Mouse (Mus musculus): Measurements from ENCODE around the gene Car14. TPM values are rescaled to one million over a fixed set of nuclear protein-coding genes. Genes with fewer than 3 reads are reported as not detected.

The Car14 gene
- polyA plus RNA-seq, 1 experiment from 2014 or later = 0.12 TPM

GRCm38 (mm10) chr3:95914706-95915105 lies 10.2 kb upstream of the Car14 start:
- Histone ChIP-seq H3K4me3 (ENCODE audit: low read depth, low read length) (no peak overlapping the region), H3K9ac (replicated peaks; ENCODE audit: low read depth, low read length) (no peak overlapping the region), H3K36me3 (ENCODE audit: control insufficient read depth, insufficient read depth, low read length) (no peaks in the 10 kb centered on the region), H3K4me1 (ENCODE audit: control insufficient read depth, insufficient read depth, low read length) (no peaks in the 10 kb centered on the region), H3K9me3 (ENCODE audit: control insufficient read depth, low read length) (no peaks in the 10 kb centered on the region), H3K4me2 (ENCODE audit: low read depth, low read length) (no peak overlapping the region), H3K27me3 (ENCODE audit: control insufficient read depth, insufficient read depth, low read length) (no peaks in the 10 kb centered on the region), H3K27ac (ENCODE audit: low read depth, low read length) (no peak overlapping the region)
- no peak for ATAC-seq (ENCODE audit: low read depth)
- WGBS = 96% methylated on average over 4 of the region's 4 CpGs

GRCm38 (mm10) chr3:95907613-95908012 lies 3.1 kb upstream of the Car14 start:
- no peaks in the 10 kb centered on the region for H3K9me3 ChIP-seq (ENCODE audit: control insufficient read depth, low read length)
- H3K27me3 ChIP-seq (ENCODE audit: control insufficient read depth, insufficient read depth, low read length) = no peaks in the 10 kb centered on the region
- H3K9ac ChIP-seq (replicated peaks; ENCODE audit: low read depth, low read length) = no peak overlapping the region
- no peak overlapping the region for H3K4me3 ChIP-seq (ENCODE audit: low read depth, low read length)
- no peak overlapping the region for H3K27ac ChIP-seq (ENCODE audit: low read depth, low read length)
- whole genome bisulfite sequencing = 57% methylated on average over 4 of the region's 4 CpGs
- no peaks in the 10 kb centered on the region for H3K36me3 ChIP-seq (ENCODE audit: control insufficient read depth, insufficient read depth, low read length)
- peaks cover 9% of the 10 kb centered on the region for H3K4me1 ChIP-seq (ENCODE audit: control insufficient read depth, insufficient read depth, low read length)
- no peak overlapping the region for H3K4me2 ChIP-seq (ENCODE audit: low read depth, low read length)
- ATAC-seq (ENCODE audit: low read depth) = no peak

- Histone ChIP-seq H3K4me1 (ENCODE audit: control insufficient read depth, insufficient read depth, low read length) (peaks cover 9% of the 10 kb centered on the region), H3K27me3 (ENCODE audit: control insufficient read depth, insufficient read depth, low read length) (no peaks in the 10 kb centered on the region), H3K4me2 (ENCODE audit: low read depth, low read length) (peak overlapping the region; percentile 36; the same call in 1 of the 2 replicates), H3K27ac (ENCODE audit: low read depth, low read length) (no peak overlapping the region), H3K36me3 (ENCODE audit: control insufficient read depth, insufficient read depth, low read length) (no peaks in the 10 kb centered on the region), H3K9ac (replicated peaks; ENCODE audit: low read depth, low read length) (no peak overlapping the region), H3K9me3 (ENCODE audit: control insufficient read depth, low read length) (no peaks in the 10 kb centered on the region), H3K4me3 (ENCODE audit: low read depth, low read length) (no peak overlapping the region)
- ATAC-seq (ENCODE audit: low read depth) = no peak
- WGBS = under 1% methylated on average over 12 of the region's 12 CpGs
Observed at GRCm38 (mm10) chr3:95906860-95907259, 2.4 kb upstream of the Car14 start.

GRCm38 (mm10) chr3:95905940-95906492 lies 1.5 kb upstream of the Car14 start:
- peaks cover 9% of the 10 kb centered on the region for H3K4me1 ChIP-seq (ENCODE audit: control insufficient read depth, insufficient read depth, low read length)
- ATAC-seq (ENCODE audit: low read depth) = no peak
- 1% methylated on average over 12 of the region's 12 CpGs for WGBS

GRCm38 (mm10) chr3:95905146-95905939 lies 852 bp upstream of the Car14 start:
- peak overlapping the region; percentile 27 for H3K4me3 ChIP-seq (ENCODE audit: low read depth, low read length)
- peak overlapping the region; percentile 62 for H3K4me2 ChIP-seq (ENCODE audit: low read depth, low read length)
- peak overlapping the region; percentile 26; the same call in 1 of the 2 replicates for H3K9ac ChIP-seq (replicated peaks; ENCODE audit: low read depth, low read length)
- no peak overlapping the region for H3K27ac ChIP-seq (ENCODE audit: low read depth, low read length)
- H3K9me3 ChIP-seq (ENCODE audit: control insufficient read depth, low read length) = no peaks in the 10 kb centered on the region
- no peaks in the 10 kb centered on the region for H3K36me3 ChIP-seq (ENCODE audit: control insufficient read depth, insufficient read depth, low read length)
- peaks cover 9% of the 10 kb centered on the region for H3K4me1 ChIP-seq (ENCODE audit: control insufficient read depth, insufficient read depth, low read length)
- 1% methylated on average over 18 of the region's 18 CpGs for whole genome bisulfite sequencing
- peak; percentile 42 for ATAC-seq (ENCODE audit: low read depth)
- no peaks in the 10 kb centered on the region for H3K27me3 ChIP-seq (ENCODE audit: control insufficient read depth, insufficient read depth, low read length)

More at GRCm38 (mm10) chr3:95905940-95906492, 1.5 kb upstream of the Car14 start:
- H3K4me2 ChIP-seq (ENCODE audit: low read depth, low read length) = peak overlapping the region; percentile 62
- H3K27ac ChIP-seq (ENCODE audit: low read depth, low read length) = no peak overlapping the region
- H3K36me3 ChIP-seq (ENCODE audit: control insufficient read depth, insufficient read depth, low read length) = no peaks in the 10 kb centered on the region
- no peaks in the 10 kb centered on the region for H3K9me3 ChIP-seq (ENCODE audit: control insufficient read depth, low read length)
- no peak overlapping the region for H3K9ac ChIP-seq (replicated peaks; ENCODE audit: low read depth, low read length)
- H3K4me3 ChIP-seq (ENCODE audit: low read depth, low read length) = no peak overlapping the region
- H3K27me3 ChIP-seq (ENCODE audit: control insufficient read depth, insufficient read depth, low read length) = no peaks in the 10 kb centered on the region

GRCm38 (mm10) chr3:95903753-95904502 lies 563 bp downstream of the Car14 start:
- Histone ChIP-seq H3K9ac (replicated peaks; ENCODE audit: low read depth, low read length) (no peak overlapping the region), H3K4me1 (ENCODE audit: control insufficient read depth, insufficient read depth, low read length) (peaks cover 9% of the 10 kb centered on the region), H3K27ac (ENCODE audit: low read depth, low read length) (no peak overlapping the region), H3K27me3 (ENCODE audit: control insufficient read depth, insufficient read depth, low read length) (no peaks in the 10 kb centered on the region), H3K4me3 (ENCODE audit: low read depth, low read length) (no peak overlapping the region), H3K36me3 (ENCODE audit: control insufficient read depth, insufficient read depth, low read length) (no peaks in the 10 kb centered on the region), H3K4me2 (ENCODE audit: low read depth, low read length) (peak overlapping the region; percentile 62), H3K9me3 (ENCODE audit: control insufficient read depth, low read length) (no peaks in the 10 kb centered on the region)
- ATAC-seq (ENCODE audit: low read depth) = no peak
- WGBS = under 1% methylated on average over 15 of the region's 15 CpGs

- H3K4me1 ChIP-seq (ENCODE audit: control insufficient read depth, insufficient read depth, low read length) = peaks cover 9% of the 10 kb centered on the region
- H3K27ac ChIP-seq (ENCODE audit: low read depth, low read length) = no peak overlapping the region
- H3K36me3 ChIP-seq (ENCODE audit: control insufficient read depth, insufficient read depth, low read length) = no peaks in the 10 kb centered on the region
- no peak overlapping the region for H3K4me3 ChIP-seq (ENCODE audit: low read depth, low read length)
- H3K9me3 ChIP-seq (ENCODE audit: control insufficient read depth, low read length) = no peaks in the 10 kb centered on the region
- 27% methylated on average over 6 of the region's 6 CpGs for WGBS
- no peak for ATAC-seq (ENCODE audit: low read depth)
- H3K27me3 ChIP-seq (ENCODE audit: control insufficient read depth, insufficient read depth, low read length) = no peaks in the 10 kb centered on the region
- H3K9ac ChIP-seq (replicated peaks; ENCODE audit: low read depth, low read length) = no peak overlapping the region
- H3K4me2 ChIP-seq (ENCODE audit: low read depth, low read length) = no peak overlapping the region
Observed at GRCm38 (mm10) chr3:95902643-95903042, 1.8 kb downstream of the Car14 start.

- Histone ChIP-seq H3K9ac (replicated peaks; ENCODE audit: low read depth, low read length) (no peak overlapping the region), H3K4me1 (ENCODE audit: control insufficient read depth, insufficient read depth, low read length) (peaks cover 9% of the 10 kb centered on the region), H3K27ac (ENCODE audit: low read depth, low read length) (no peak overlapping the region), H3K4me2 (ENCODE audit: low read depth, low read length) (no peak overlapping the region), H3K4me3 (ENCODE audit: low read depth, low read length) (no peak overlapping the region), H3K27me3 (ENCODE audit: control insufficient read depth, insufficient read depth, low read length) (no peaks in the 10 kb centered on the region), H3K9me3 (ENCODE audit: control insufficient read depth, low read length) (no peaks in the 10 kb centered on the region), H3K36me3 (ENCODE audit: control insufficient read depth, insufficient read depth, low read length) (no peaks in the 10 kb centered on the region)
- no peak for ATAC-seq (ENCODE audit: low read depth)
Observed at GRCm38 (mm10) chr3:95902373-95902625, 2.2 kb downstream of the Car14 start.

Measured in neural tube, embryonic 14.5 days (tissue).